Mouse (Mus musculus) T-cell, adult 66 days (primary cell): ENCODE measurements around the gene Gm1110. TPM values are rescaled to one million over a fixed set of nuclear protein-coding genes. Genes with fewer than 3 reads are reported as not detected.

ENCODE experiments used
- total RNA-seq, 2 experiments: library from RNA; stranded (reverse); gene quantifications; 3 replicates in 1 of 2; 4 replicates in 1 of 2; pipeline ENCODE4 v1.2.4; 2023

Gm1110 gene
- total RNA-seq, result not detected

DNA sequence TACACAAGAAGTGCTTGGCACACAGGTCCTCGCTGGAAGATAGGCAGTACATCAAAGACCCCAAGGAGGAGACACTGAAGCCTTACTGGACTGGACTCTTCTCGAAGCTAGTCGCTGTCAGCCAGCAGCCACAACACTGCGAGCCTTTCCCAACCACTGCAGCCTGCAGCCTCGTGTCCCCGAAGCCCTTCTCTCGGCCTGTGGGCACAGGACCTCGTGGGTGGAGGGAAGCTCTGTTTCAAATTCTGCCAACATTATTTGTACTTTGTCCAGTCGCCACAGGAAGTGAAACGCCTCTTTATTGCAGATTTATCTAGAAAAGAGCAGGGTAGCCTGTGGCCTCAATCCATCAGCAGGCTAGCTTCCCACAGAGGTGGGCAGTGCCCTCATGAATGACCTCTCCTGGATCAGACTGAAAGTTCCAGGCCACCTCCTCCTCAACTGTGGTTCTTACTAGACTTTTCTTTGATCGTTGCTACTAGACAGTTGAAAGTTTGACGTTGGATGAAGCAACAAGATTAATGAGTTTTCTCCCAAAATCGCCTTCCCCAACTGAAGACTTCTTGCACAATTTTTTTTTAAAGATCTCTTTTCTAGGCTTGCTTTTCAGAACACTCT lies at the start of gene Gm1110:
Gene Gm1110 (minus strand): TSS at position 203 of the 618 bp plus-strand sequence.

DNA sequence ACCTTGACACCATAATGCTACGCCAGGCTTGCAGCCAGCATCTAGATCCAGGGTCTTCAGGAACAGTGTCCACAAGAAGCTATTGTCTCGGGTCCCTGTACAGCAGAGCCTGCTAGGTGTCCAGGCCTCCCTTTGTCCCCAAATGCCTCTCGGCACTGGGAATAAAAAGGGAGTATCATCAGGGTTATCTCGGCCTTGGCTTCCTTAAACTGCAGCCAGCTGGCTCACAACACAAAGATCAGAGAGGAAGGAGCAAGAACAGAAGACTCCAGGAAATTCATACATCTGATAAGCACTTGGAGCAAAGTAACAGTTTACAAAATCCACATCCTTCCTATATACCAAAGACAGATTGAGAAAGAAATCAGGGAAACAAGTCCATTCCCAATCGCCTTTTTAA lies 62.2 kb downstream of the Gm1110 start, which contains the start of gene Glb1l3:
Gene Glb1l3 (minus strand): TSS at position 140 of the 400 bp plus-strand sequence.

Other genes with a start within 250 kb of the Gm1110 start
- not detected for gene B3gat1, start 189.4 kb downstream of the Gm1110 start, total RNA-seq
- not detected for gene Glb1l2, start 116.6 kb downstream of the Gm1110 start, total RNA-seq
- not detected for gene Glb1l3, start 62.2 kb downstream of the Gm1110 start, total RNA-seq
- gene Acad8, start 76.5 kb upstream of the Gm1110 start, total RNA-seq, result 10 to 100 TPM; 35.4 to 38.0 TPM
- gene Thyn1, start 76.6 kb upstream of the Gm1110 start, total RNA-seq, result 10 to 100 TPM; 23.1 to 31.2 TPM
- 10 to 100 TPM; 58.2 to 61.2 TPM for gene Vps26b, start 107.0 kb upstream of the Gm1110 start, total RNA-seq
- gene Ncapd3, start 107.1 kb upstream of the Gm1110 start, total RNA-seq, result 10 to 100 TPM; 57.4 to 60.5 TPM
- not detected for gene Jam3, start 232.3 kb upstream of the Gm1110 start, total RNA-seq